Mouse (Mus musculus) thymus, adult 2 months (tissue): ENCODE data around the gene Olfr1466. TPM values are rescaled to one million over a fixed set of nuclear protein-coding genes. Genes with fewer than 3 reads are reported as not detected.

Source experiments
- DNase-seq: peaks from one replicate; pipeline ENCODE4 v3.0.0; 2021
- H3K27ac ChIP-seq: fragments of 200-500 bp; 2 replicates; pipeline ENCODE4 v1.5.1; 2012; ENCODE audit warnings: low read length, control low read depth; ENCODE audit not compliant: control insufficient read depth, insufficient read depth
- H3K27me3 ChIP-seq: fragments of 200-500 bp; 2 replicates; pipeline ENCODE4 v1.6.1; 2012; ENCODE audit warnings: mild to moderate bottlenecking, low read length, moderate library complexity, mixed read lengths; ENCODE audit not compliant: control insufficient read depth, insufficient read depth
- H3K36me3 ChIP-seq: fragments of 200-500 bp; 2 replicates; pipeline ENCODE4 v1.6.1; 2012; ENCODE audit warnings: mild to moderate bottlenecking, low read length, moderate library complexity; ENCODE audit not compliant: control insufficient read depth, insufficient read depth
- H3K4me1 ChIP-seq: fragments of 200-500 bp; replicated peaks from 2 replicates; pipeline ENCODE4 v1.6.1; 2012; ENCODE audit warnings: low read length; ENCODE audit not compliant: control insufficient read depth, insufficient read depth
- H3K4me3 ChIP-seq: fragments of 200-500 bp; 2 replicates; pipeline ENCODE4 v1.5.1; 2012; ENCODE audit warnings: mild to moderate bottlenecking, low read length, control low read depth, moderate library complexity; ENCODE audit not compliant: control insufficient read depth, insufficient read depth
- CTCF ChIP-seq: fragments of 200-500 bp; IDR thresholded peaks from 2 replicates; pipeline ENCODE4 v1.5.1; 2012; ENCODE audit warnings: mild to moderate bottlenecking, control low read depth, low read length, moderate library complexity, borderline replicate concordance; ENCODE audit not compliant: control insufficient read depth, poor library complexity, insufficient read depth; ENCODE audit errors: extremely low read depth
- POLR2A ChIP-seq: fragments of 200-500 bp; IDR thresholded peaks from 2 replicates; pipeline ENCODE4 v1.6.1; 2012; ENCODE audit warnings: mild to moderate bottlenecking, low read length, control low read depth, moderate library complexity; ENCODE audit not compliant: control insufficient read depth, poor library complexity, insufficient read depth; ENCODE audit errors: extremely low read depth
- WGBS: fragments of 180-500 bp; shearing (Covaris S2); methylation state at CpG from one replicate; pipeline ENCODE4 v1.1.7; 2018; 5-methylcytosine and 5-hydroxymethylcytosine counted together
- polyA plus RNA-seq: library from polyadenylated mRNA; depleted of rRNA; stranded (reverse); fragments of >200 nt; gene quantifications from 2 replicates; pipeline ENCODE4 v1.2.3, GENCODE M21; 2012; rRNA removed

Olfr1466 gene
- polyA plus RNA-seq, result not detected in 2 replicates

GRCm38 (mm10) chr19:13338562-13338961 lies at the start of gene Olfr1466:
Gene Olfr1466 (plus strand): TSS chr19:13338862.
- no peak for DNase-seq
- no peaks in the 10 kb centered on the region for H3K27me3 ChIP-seq
- H3K4me1 ChIP-seq, result no peaks in the 10 kb centered on the region
- no peak for TF ChIP-seq POLR2A
- no peak for TF ChIP-seq CTCF
- no peak within 1 kb of the TSS for H3K4me3 ChIP-seq
- no peak within 1 kb of the TSS for H3K27ac ChIP-seq
- H3K36me3 ChIP-seq, result no peaks in the 10 kb centered on the region
- WGBS, result 91% methylated on average over 2 of the region's 2 CpGs

- Histone ChIP-seq H3K4me1 (no peaks in the 10 kb centered on the region), H3K36me3 (no peaks in the 10 kb centered on the region), H3K27ac (no peak within 1 kb of the TSS), H3K27me3 (no peaks in the 10 kb centered on the region), H3K4me3 (no peak within 1 kb of the TSS)
- no peak for DNase-seq
- TF ChIP-seq CTCF (no peak), POLR2A (no peak)
Measured at GRCm38 (mm10) chr19:13315441-13315840, 23.2 kb upstream of the Olfr1466 start, which contains the start of gene Olfr1465. Gene Olfr1465 (minus strand): TSS chr19:13315541.

DNA sequence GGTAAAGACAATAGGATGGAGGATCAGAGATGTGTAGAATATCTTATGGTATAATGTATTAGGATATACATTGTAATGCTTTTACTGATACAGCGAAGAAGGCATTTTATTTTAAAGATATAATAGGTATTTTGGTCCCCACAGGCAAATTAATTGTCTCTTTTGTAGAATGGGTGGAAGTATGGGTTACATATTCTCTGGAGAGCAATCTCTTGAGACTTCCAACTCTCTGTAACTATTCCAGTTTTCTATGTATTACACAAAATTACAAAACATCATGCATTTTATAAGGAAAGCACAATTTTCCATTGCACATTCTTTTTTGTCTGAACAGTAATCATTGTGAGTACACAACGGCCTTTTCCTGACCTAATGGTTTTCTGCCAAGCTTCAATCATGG lies 23.3 kb downstream of the Olfr1466 start, which contains the start of gene Olfr1467:
Gene Olfr1467, plus strand, starts transcription at position 301 of the 400 bp plus-strand sequence.
- H3K4me3 ChIP-seq, result no peak within 1 kb of the TSS
- H3K27me3 ChIP-seq, result no peaks in the 10 kb centered on the region
- no peaks in the 10 kb centered on the region for H3K36me3 ChIP-seq
- H3K27ac ChIP-seq, result no peak within 1 kb of the TSS
- TF ChIP-seq CTCF (no peak), POLR2A (no peak)
- no peaks in the 10 kb centered on the region for H3K4me1 ChIP-seq
- no peak for DNase-seq
- WGBS, result 85% methylated on average over 2 of the region's 2 CpGs

Other genes starting within 250 kb of the Olfr1466 start
- not detected in 2 replicates for gene Olfr1457, start 241.0 kb upstream of the Olfr1466 start, polyA plus RNA-seq
- not detected in 2 replicates for gene Olfr1458, start 232.1 kb upstream of the Olfr1466 start, polyA plus RNA-seq
- 0.05 TPM in 1 of 2 replicates, not detected in the other for gene Olfr1459, start 189.3 kb upstream of the Olfr1466 start, polyA plus RNA-seq
- gene Olfr1461, start 175.9 kb upstream of the Olfr1466 start, polyA plus RNA-seq, result not detected in 2 replicates
- gene Olfr1462, start 153.1 kb upstream of the Olfr1466 start, polyA plus RNA-seq, result not detected in 2 replicates
- gene Olfr1463, start 107.5 kb upstream of the Olfr1466 start, polyA plus RNA-seq, result not detected in 2 replicates
- gene Olfr1465, start 23.3 kb upstream of the Olfr1466 start, polyA plus RNA-seq, result not detected in 2 replicates
- not detected in 2 replicates for gene Olfr1467, start 23.4 kb downstream of the Olfr1466 start, polyA plus RNA-seq
- gene Olfr1469, start 69.0 kb downstream of the Olfr1466 start, polyA plus RNA-seq, result not detected in 2 replicates
- gene Olfr1471, start 104.5 kb downstream of the Olfr1466 start, polyA plus RNA-seq, result not detected in 2 replicates
- not detected in 2 replicates for gene Olfr1472, start 117.2 kb downstream of the Olfr1466 start, polyA plus RNA-seq
- not detected in 2 replicates for gene Olfr1474, start 130.7 kb downstream of the Olfr1466 start, polyA plus RNA-seq
- not detected in 2 replicates for gene Olfr1475, start 141.3 kb downstream of the Olfr1466 start, polyA plus RNA-seq
- not detected in 2 replicates for gene Olfr1477, start 161.7 kb downstream of the Olfr1466 start, polyA plus RNA-seq
- not detected in 2 replicates for gene Olfr1480, start 189.1 kb downstream of the Olfr1466 start, polyA plus RNA-seq
- not detected in 2 replicates for gene Olfr1484, start 244.6 kb downstream of the Olfr1466 start, polyA plus RNA-seq